Mouse (Mus musculus) kidney, adult 10 weeks (tissue): ENCODE data around the gene Adat2. TPM values are rescaled to one million over a fixed set of nuclear protein-coding genes. Genes with fewer than 3 reads are reported as not detected.

ENCODE experiments used
- polyA plus RNA-seq: library from polyadenylated mRNA; stranded (reverse); fragments of 350-450 nt; fragmentation: Illumina TruSeq; extraction: RNeasy Lipid Tissue Mini Kit (QIAGEN cat#74804); gene quantifications from one replicate; pipeline ENCODE4 v1.2.3, GENCODE M21; 2014; ENCODE audit warnings: low read depth, low replicate concordance

The Adat2 gene
- polyA plus RNA-seq = 3.0 TPM

DNA sequence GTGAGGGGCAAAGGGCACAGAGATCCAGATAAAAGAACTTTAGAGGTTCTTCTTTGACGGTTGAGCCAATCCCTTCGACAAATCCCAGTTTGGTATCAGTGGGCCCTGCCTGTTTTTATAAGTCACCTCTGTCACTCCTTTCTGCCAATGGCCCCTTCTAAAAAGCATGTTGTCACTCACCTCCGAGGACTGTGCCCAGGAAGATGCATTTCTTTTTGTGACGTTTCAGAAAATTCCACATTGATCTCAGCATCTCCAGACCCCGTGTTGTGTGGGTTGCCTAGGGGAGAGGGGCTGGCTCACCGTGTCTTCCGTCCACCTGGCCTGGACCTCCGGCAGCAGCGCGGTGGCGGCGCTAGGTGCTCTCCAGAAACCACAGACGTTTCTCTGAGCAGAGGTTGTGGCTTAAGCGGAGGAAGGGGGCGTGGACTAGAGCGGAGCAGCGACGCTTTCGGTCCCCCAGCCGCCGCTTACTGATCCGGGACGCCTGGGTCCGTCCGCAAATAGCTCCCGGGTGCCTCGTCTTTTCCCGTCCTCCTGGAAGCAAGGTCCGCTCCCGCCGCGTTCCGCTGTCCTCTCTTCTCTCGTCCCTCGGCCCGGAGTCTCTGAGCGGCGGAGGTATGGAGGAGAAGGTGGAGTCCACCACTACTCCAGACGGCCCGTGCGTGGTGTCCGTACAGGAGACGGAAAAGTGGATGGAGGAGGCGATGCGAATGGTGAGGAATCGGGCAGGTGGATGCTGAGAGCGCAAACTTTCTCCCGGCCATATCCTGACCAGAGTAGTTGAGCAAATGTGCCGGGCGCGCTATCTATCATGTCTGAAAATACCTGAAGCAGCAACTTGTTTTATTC, at the start of gene Adat2, which contains the start of gene Pex3:
Gene Adat2, plus strand, starts transcription at position 249 of the 852 bp plus-strand sequence.
Gene Pex3, minus strand, starts transcription at position 497 of the 852 bp plus-strand sequence.

Other genes starting within 250 kb of the Adat2 start
- 34.4 TPM for gene Phactr2, start 78.5 kb upstream of the Adat2 start, polyA plus RNA-seq
- gene Fuca2, start 53.4 kb upstream of the Adat2 start, polyA plus RNA-seq = 1,084 TPM
- 96.8 TPM for gene Pex3, start 248 bp downstream of the Adat2 start, polyA plus RNA-seq